Mouse (Mus musculus) liver, adult 2 months (tissue): Measurements from ENCODE around the gene Wnk2. TPM values are rescaled to one million over a fixed set of nuclear protein-coding genes. Genes with fewer than 3 reads are reported as not detected.

ENCODE experiments used
- DNase-seq: peaks from one replicate; pipeline ENCODE4 v3.0.0-alpha.2; 2011; ENCODE audit warnings: low read depth, low spot score; ENCODE audit errors: extremely low read depth
- H3K27ac ChIP-seq: fragments of 200-500 bp; replicated peaks from 2 replicates; pipeline ENCODE4 v1.5.1; 2012; ENCODE audit warnings: low read depth, mild to moderate bottlenecking, control low read depth, inconsistent platforms, low read length; ENCODE audit not compliant: insufficient read depth
- H3K27me3 ChIP-seq: fragments of 200-500 bp; 2 replicates; pipeline ENCODE4 v1.6.1; 2012; ENCODE audit warnings: mild to moderate bottlenecking, moderate library complexity, low read length, inconsistent platforms; ENCODE audit not compliant: control insufficient read depth, insufficient read depth
- H3K36me3 ChIP-seq: fragments of 200-500 bp; 2 replicates; pipeline ENCODE4 v1.6.1; 2012; ENCODE audit warnings: low read length, inconsistent platforms; ENCODE audit not compliant: control insufficient read depth, insufficient read depth
- H3K4me1 ChIP-seq: fragments of 200-500 bp; 2 replicates; pipeline ENCODE4 v1.6.1; 2011; ENCODE audit warnings: low read length; ENCODE audit not compliant: control insufficient read depth, insufficient read depth
- H3K4me3 ChIP-seq: fragments of 200-500 bp; 2 replicates; pipeline ENCODE4 v1.5.1; 2011; ENCODE audit warnings: low read depth, mild to moderate bottlenecking, control low read depth, low read length, moderate library complexity; ENCODE audit not compliant: insufficient read depth
- H3K79me2 ChIP-seq: fragments of 200-500 bp; 2 replicates; pipeline ENCODE4 v1.6.1; 2012; ENCODE audit warnings: inconsistent platforms, mild to moderate bottlenecking, low read length, moderate library complexity; ENCODE audit not compliant: control insufficient read depth, insufficient read depth
- H3K9ac ChIP-seq: fragments of 200-500 bp; 2 replicates; pipeline ENCODE4 v1.6.1; 2012; ENCODE audit warnings: low read depth, mild to moderate bottlenecking, control low read depth, inconsistent platforms, low read length
- CTCF ChIP-seq: fragments of 200-500 bp; IDR thresholded peaks from 2 replicates; pipeline ENCODE4 v1.5.1; 2011; ENCODE audit warnings: low read depth, low read length, control low read depth
- POLR2A ChIP-seq: fragments of 200-500 bp; IDR thresholded peaks from 2 replicates; pipeline ENCODE4 v1.6.1; 2011; ENCODE audit warnings: low read length, control low read depth; ENCODE audit not compliant: insufficient read depth; ENCODE audit errors: extremely low read depth
- WGBS: fragments of 180-500 bp; shearing (Covaris S2); methylation state at CpG from one replicate; pipeline ENCODE4 v1.1.7; 2018; 5-methylcytosine and 5-hydroxymethylcytosine counted together
- polyA plus RNA-seq: library from polyadenylated mRNA; depleted of rRNA; stranded (reverse); fragments of >200 nt; gene quantifications from 2 replicates; pipeline ENCODE4 v1.2.3, GENCODE M21; 2012
- total RNA-seq: library from RNA; depleted of rRNA; stranded (reverse); fragments of >200 nt; gene quantifications from 2 replicates; pipeline ENCODE4 v1.2.3, GENCODE M21; 2014

Gene Wnk2
- total and polyA plus RNA-seq, 2 experiments: 0.09 to 0.15 TPM

DNA sequence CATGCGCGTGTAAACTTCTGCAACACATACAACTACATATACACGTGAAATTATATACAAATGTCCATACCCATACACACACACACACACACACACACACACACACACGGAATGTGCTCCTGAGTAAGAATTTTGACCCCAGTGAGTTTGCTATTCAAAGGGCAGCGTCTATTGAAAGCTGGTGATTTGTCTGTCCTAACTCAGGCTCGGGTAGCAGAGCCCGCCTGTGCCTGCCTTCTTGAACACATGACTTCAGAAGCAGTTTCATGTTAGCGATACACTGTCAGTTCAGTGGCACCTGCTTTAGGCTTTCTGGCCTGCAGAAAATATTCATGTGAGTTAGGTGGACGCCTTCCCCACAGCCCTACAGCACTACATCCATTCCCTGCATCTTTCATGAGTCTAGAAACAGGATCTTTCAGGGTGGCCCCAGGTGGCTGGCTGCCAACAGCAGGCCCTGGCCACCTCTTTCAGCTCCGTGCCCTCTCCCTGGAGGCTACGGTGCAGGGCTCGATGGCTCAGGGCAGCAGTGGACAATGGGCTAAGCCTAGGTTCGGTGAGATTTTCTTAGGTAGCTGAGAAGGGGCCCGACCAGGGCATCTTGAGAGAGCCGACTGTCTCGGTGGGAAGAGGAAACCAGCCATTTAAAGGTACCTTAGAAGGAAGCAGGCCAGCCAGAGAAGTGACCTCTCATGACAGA lies 44.5 kb upstream of the Wnk2 start:
- WGBS: 37% methylated on average over 16 of the region's 16 CpGs
- H3K36me3 ChIP-seq: peaks cover 15% of the 10 kb centered on the region
- H3K9ac ChIP-seq: peak overlapping the region; percentile 63
- peaks cover 14% of the 10 kb centered on the region for H3K79me2 ChIP-seq
- 0 out of 2 replicates have a peak overlapping the region, but pooled peaks have one; percentile 10 for H3K4me3 ChIP-seq
- peak overlapping the region; percentile 86 for H3K27ac ChIP-seq
- no peaks in the 10 kb centered on the region for H3K27me3 ChIP-seq
- peak; percentile 80 for DNase-seq
- H3K4me1 ChIP-seq: peaks cover 32% of the 10 kb centered on the region
- no peak for TF ChIP-seq POLR2A
- TF ChIP-seq CTCF: no peak

DNA sequence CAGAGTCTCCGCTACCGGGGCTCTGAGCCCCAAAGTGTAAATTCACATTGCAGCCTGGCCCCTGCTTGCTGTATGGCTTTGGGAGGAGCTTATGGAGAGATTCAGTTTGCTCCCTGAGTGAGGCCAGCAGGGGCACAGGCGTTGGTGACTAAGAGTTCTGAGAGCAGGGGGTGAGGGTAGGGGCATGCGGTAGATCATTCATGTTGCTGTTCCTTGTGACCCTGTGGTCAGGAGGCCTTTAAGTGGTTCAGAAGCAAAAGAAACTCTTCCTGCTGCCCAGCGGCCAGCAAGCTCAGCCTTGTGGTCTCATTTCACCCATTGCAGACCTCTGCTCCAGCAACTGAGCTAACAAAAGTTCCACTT lies 43.8 kb upstream of the Wnk2 start:
- H3K79me2 ChIP-seq: peaks cover 14% of the 10 kb centered on the region
- peak overlapping the region; percentile 86 for H3K27ac ChIP-seq
- TF ChIP-seq POLR2A (no peak), CTCF (no peak)
- peaks cover 31% of the 10 kb centered on the region for H3K4me1 ChIP-seq
- peak overlapping the region; percentile 63 for H3K9ac ChIP-seq
- peaks cover 15% of the 10 kb centered on the region for H3K36me3 ChIP-seq
- WGBS: 37% methylated on average over 5 of the region's 5 CpGs
- DNase-seq: no peak
- no peak overlapping the region for H3K4me3 ChIP-seq
- no peaks in the 10 kb centered on the region for H3K27me3 ChIP-seq

DNA sequence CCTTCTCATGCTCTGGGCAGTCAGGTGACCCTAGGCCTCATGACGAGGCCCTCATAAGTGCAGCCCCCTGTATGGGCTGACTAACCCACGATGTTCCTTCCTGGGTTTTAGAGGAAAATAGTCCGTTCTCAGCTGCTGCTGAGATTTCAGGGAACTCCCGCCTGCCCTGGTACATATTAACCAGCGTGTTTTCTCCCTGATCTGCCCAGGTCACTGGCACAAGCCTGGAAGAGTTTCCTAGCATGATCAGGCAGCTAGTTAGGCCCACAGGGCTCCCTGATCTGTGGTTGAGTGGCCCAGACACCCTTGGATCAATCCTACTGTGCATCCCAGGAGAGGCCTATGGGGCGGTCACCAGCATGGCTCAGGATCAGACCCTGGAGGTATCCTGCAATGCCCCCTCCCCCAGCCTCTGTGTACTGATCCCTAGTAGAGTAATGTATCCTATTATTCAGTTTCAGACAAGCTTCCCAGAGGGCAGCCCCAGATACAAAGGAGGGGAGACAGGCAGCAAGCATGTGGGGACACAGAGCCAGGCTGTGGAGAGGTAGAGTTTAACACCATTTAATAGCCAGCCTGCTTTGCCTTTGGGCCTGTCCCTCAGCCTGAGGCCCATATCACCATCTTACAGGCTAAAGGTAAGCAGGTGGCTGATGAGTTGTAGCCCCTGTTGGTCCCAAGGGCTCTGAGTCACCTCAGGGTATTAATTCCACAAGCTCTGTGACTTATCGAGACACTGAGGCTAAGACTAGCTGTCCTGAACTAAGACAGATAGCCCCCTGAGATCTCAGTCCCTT lies 43.3 kb upstream of the Wnk2 start:
- H3K27ac ChIP-seq: peak overlapping the region; percentile 86
- no peaks in the 10 kb centered on the region for H3K27me3 ChIP-seq
- H3K4me1 ChIP-seq: peaks cover 34% of the 10 kb centered on the region
- 21% methylated on average over 7 of the region's 7 CpGs for WGBS
- peaks cover 14% of the 10 kb centered on the region for H3K79me2 ChIP-seq
- peak overlapping the region; percentile 6; the same call in 1 of the 2 replicates for H3K4me3 ChIP-seq
- peaks cover 11% of the 10 kb centered on the region for H3K36me3 ChIP-seq
- H3K9ac ChIP-seq: peak overlapping the region; percentile 63
- peak; percentile 88 for DNase-seq
- TF ChIP-seq POLR2A: no peak
- no peak for TF ChIP-seq CTCF

DNA sequence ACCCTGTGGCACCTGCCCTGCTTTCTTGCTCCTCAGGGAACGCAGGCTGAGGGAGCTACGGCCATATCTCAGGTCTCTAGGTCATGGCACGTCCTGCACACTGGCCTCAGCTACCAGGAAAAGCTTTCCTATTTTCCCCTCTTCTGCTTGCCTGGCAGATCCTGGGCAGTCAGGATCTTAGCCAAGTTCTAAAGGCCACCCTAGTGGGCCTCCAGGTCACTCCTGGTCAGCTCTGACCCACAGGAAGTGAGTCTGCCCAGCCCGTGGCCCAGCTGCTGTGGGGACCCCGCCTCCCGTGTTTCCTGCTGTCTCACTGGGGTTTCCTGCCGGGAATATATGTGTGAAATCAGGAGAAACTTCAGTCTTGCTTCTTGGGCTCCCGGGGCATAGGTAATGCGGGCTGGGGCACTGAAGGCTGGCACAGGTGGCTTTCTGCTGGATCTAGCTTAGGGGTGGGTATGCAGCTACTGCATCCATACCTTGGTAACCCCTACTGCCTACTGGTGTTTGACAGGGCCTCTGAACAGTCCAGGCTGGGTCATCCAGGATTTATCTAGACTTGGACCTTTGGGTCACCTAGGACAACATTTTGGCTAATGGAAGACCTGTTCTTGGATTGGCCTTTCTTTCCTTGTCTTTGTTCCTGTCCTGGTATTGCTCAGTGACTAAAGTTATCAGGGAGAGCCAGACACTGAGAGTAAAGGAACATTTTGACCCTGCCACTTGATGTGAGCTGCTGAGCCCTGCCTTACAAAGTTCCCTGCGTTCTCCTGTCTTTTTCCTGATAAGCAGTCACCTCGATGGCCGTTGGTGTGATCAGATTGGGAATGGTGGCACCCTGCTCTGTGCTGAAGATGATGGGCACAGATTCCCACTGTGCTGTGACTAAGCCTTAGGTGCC lies 42.4 kb upstream of the Wnk2 start:
- WGBS: 5% methylated on average over 12 of the region's 12 CpGs
- Histone ChIP-seq H3K27ac (peak overlapping the region; percentile 86), H3K36me3 (peaks cover 6% of the 10 kb centered on the region), H3K4me1 (peaks cover 34% of the 10 kb centered on the region), H3K9ac (peak overlapping the region; percentile 95), H3K79me2 (peaks cover 14% of the 10 kb centered on the region), H3K4me3 (peak overlapping the region; percentile 20), H3K27me3 (no peaks in the 10 kb centered on the region)
- TF ChIP-seq CTCF (no peak), POLR2A (no peak)
- DNase-seq: peak; percentile 98

DNA sequence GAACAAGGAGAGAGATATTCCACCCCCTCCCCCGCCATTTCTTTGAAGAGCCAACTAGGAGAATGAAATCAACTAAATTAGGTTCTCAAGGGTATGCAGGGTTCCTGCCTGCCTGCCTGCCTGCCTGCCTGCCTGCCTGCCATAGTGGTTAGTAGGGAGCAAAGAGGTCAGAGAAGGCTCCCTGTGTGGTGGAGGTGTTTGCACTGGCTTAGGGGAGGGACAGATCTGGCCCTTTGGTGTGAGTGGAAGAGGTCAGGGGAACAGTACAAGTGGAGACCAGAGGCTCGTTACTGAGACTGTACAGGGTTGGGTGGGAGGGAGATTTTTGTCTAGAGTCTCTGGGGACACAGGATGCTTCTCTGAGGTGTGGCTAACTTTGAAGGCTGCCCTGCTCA lies 41.1 kb upstream of the Wnk2 start:
- Histone ChIP-seq H3K4me3 (peak overlapping the region; percentile 86), H3K4me1 (peaks cover 35% of the 10 kb centered on the region)

More for the DNA sequence above, 41.1 kb upstream of the Wnk2 start:
- no peaks in the 10 kb centered on the region for H3K36me3 ChIP-seq
- H3K79me2 ChIP-seq: peaks cover 14% of the 10 kb centered on the region
- no peaks in the 10 kb centered on the region for H3K27me3 ChIP-seq
- 21% methylated on average over 2 of the region's 2 CpGs for WGBS
- TF ChIP-seq CTCF (no peak), POLR2A (0 out of 2 replicates have a peak, but pooled peaks have one; percentile 21)
- peak overlapping the region; percentile 86 for H3K27ac ChIP-seq
- H3K9ac ChIP-seq: peak overlapping the region; percentile 95
- peak; percentile 76 for DNase-seq
